Mouse (Mus musculus): ENCODE measurements around the gene Bricd5.

- TF ChIP-seq CTCF (IDR thresholded peaks at IDR 0.05; ENCODE audit: extremely low read depth, insufficient read depth, insufficient read length, insufficient replicate concordance) (no peak), POLR2A (IDR thresholded peaks at IDR 0.05; ENCODE audit: low read depth, low read length) (no peak)
These were observed 5.7 kb downstream of the Bricd5 start for GRCm38 (mm10) chr17:24479431-24479830.
